Comparison of ENCODE assay signal across 7 mouse cellular contexts in the genomic region with DNA sequence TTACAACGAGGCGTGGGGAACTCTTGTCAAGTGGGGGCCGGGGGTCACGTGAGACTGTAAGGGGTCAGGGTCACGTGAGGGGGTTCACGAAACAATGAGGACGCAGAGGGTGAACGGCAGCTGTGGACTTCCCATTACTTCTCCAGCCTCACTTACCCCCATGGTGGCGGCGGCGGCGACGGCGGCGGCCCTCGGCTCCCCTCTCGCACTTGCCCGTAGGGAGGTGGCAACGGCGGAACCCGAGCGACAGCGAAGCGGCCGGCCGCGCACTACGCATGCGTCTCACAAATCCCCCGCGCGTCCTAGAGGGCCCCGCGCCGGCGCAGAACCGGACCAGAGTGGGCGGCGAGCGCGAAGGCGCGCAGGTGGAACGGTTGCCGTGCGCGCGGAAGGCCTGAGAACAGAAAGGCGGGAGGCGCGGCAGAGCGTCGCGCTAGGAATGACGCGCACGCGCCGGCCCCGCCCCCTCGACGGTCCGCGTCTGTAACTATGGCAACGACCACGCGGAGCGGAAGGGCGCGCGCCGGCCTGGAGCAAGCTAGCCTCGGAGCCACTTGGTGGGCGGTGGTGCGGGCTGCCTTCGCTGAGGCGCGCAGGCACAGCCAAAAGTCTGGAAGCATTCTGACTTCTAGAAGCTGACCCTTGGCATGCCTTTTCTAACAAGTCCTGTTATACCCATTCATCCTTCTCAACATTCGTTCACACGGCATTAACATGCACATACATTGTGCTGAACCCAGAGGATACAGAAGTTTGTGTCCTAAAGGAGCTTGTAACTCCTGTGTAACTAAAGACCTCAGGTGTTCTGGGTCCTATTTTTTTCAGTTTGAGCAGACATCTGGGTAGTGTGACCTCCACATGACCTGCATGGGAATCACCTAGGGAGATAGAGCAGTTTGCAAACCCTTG. TPM values are rescaled to one million over a fixed set of nuclear protein-coding genes. Genes with fewer than 3 reads are reported as not detected.
DNase-seq lines count a peak whose midpoint lies in the region; ATAC-seq and TF ChIP-seq lines count a peak whose summit lies in the region.

Gene Naa40 (minus strand): TSS at position 402 of the 909 bp plus-strand sequence.

- no peaks in the 10 kb centered on the region for H3K27me3 ChIP-seq in intestine, postnatal 0 days (replicated peaks; ENCODE audit: control insufficient read depth, insufficient read depth, low read length)
- H3K27me3 ChIP-seq in midbrain, embryonic 12.5 days, result peaks cover 21% of the 10 kb centered on the region
- H3K27me3 ChIP-seq in small intestine, adult 2 months (ENCODE audit: control insufficient read depth, insufficient read depth, low read length), result no peaks in the 10 kb centered on the region

- no peak for TF ChIP-seq CTCF in intestine, postnatal 0 days (IDR thresholded peaks at IDR 0.05; ENCODE audit: low read depth)
- no peak for TF ChIP-seq CTCF in small intestine, adult 2 months (IDR thresholded peaks at IDR 0.05; ENCODE audit: extremely low read depth, insufficient read length, insufficient replicate concordance, low read depth, low read length)

- no peak for TF ChIP-seq POLR2A in small intestine, adult 2 months (IDR thresholded peaks at IDR 0.05; ENCODE audit: low read depth, low read length)

- WGBS in intestine, postnatal 0 days, result 1% methylated on average over 78 of the region's 80 CpGs
- WGBS in midbrain, embryonic 12.5 days, result under 1% methylated on average over 73 of the region's 80 CpGs
- WGBS in small intestine, adult 2 months, result under 1% methylated on average over 80 of the region's 80 CpGs

- H3K36me3 ChIP-seq in intestine, postnatal 0 days (ENCODE audit: control insufficient read depth, insufficient read depth), result peaks cover 13% of the 10 kb centered on the region
- H3K36me3 ChIP-seq in midbrain, embryonic 12.5 days, result no peaks in the 10 kb centered on the region
- H3K36me3 ChIP-seq in small intestine, adult 2 months (ENCODE audit: control insufficient read depth, insufficient read depth, low read length), result no peaks in the 10 kb centered on the region

- peak within 1 kb of the TSS; percentile 79 for H3K9ac ChIP-seq in intestine, postnatal 0 days (ENCODE audit: low read depth, low read length)
- H3K9ac ChIP-seq in midbrain, embryonic 12.5 days (replicated peaks), result peak within 1 kb of the TSS; percentile 88

- DNase-seq in adrenal gland, adult 8-10 months, result peak; percentile 85
- DNase-seq in embryo, embryonic 9.5 days (ENCODE audit: extremely low spot score), result peak; percentile 93
- no peak for DNase-seq in gonadal fat pad, adult 2 months (ENCODE audit: low read depth)
- DNase-seq in left cerebral cortex, postnatal 4 days, result peak; percentile 96

- peak within 1 kb of the TSS; percentile 85 for H3K4me3 ChIP-seq in intestine, postnatal 0 days (ENCODE audit: low read depth, low read length)
- H3K4me3 ChIP-seq in midbrain, embryonic 12.5 days, result peak within 1 kb of the TSS; percentile 60
- peak within 1 kb of the TSS; percentile 90 for H3K4me3 ChIP-seq in small intestine, adult 2 months (ENCODE audit: low read depth, low read length)

- peak; percentile 97 for ATAC-seq in intestine, postnatal 0 days
- ATAC-seq in midbrain, embryonic 12.5 days (ENCODE audit: low FRiP score, low read depth), result peak; percentile 97

- peak within 1 kb of the TSS; percentile 99 for H3K4me2 ChIP-seq in intestine, postnatal 0 days (replicated peaks; ENCODE audit: low read depth)
- peak within 1 kb of the TSS; percentile 87 for H3K4me2 ChIP-seq in midbrain, embryonic 12.5 days (replicated peaks)

- peak within 1 kb of the TSS; percentile 77 for H3K27ac ChIP-seq in intestine, postnatal 0 days (ENCODE audit: low read depth, low read length)
- H3K27ac ChIP-seq in midbrain, embryonic 12.5 days (replicated peaks), result peak within 1 kb of the TSS; percentile 83
- peak within 1 kb of the TSS; percentile 59 for H3K27ac ChIP-seq in small intestine, adult 2 months (ENCODE audit: insufficient read depth, low read depth, low read length)

- no peaks in the 10 kb centered on the region for H3K4me1 ChIP-seq in intestine, postnatal 0 days (replicated peaks; ENCODE audit: control insufficient read depth, insufficient read depth, low read length)
- H3K4me1 ChIP-seq in midbrain, embryonic 12.5 days, result peaks cover 29% of the 10 kb centered on the region
- H3K4me1 ChIP-seq in small intestine, adult 2 months (ENCODE audit: control insufficient read depth, insufficient read depth, insufficient read length, low read length), result peaks cover 2% of the 10 kb centered on the region; the same call in 1 of the 2 replicates

- intact Hi-C loops in left cerebral cortex, postnatal 4 days (cut with DNase I), result no loop called here

- no peaks in the 10 kb centered on the region for H3K9me3 ChIP-seq in intestine, postnatal 0 days (ENCODE audit: control insufficient read depth)
- no peaks in the 10 kb centered on the region for H3K9me3 ChIP-seq in midbrain, embryonic 12.5 days

RNA-seq across cellular contexts. Expression of gene Naa40, which starts in this region (rescaled TPM):
- total RNA-seq in adrenal gland, adult 8-10 months (2022), result 10 to 100 TPM; 20.9 to 27.4 (median 24.4) TPM
- polyA plus RNA-seq in gonadal fat pad, adult 2 months (2012; rRNA removed), result 29.7 and 35.5 TPM in 2 replicates
- polyA plus RNA-seq in intestine, postnatal 0 days (2015; fragmentation: Nextera tagmentation; extraction: Ambion mirVana), result 18.6 and 19.7 TPM in 2 replicates
- 10 to 100 TPM; 45.6 to 49.9 TPM for total RNA-seq in left cerebral cortex, postnatal 4 days (2021)
- 88.4 and 91.0 TPM in 2 replicates for polyA plus RNA-seq in midbrain, embryonic 12.5 days (2016; fragmentation: Nextera tagmentation; extraction: Ambion mirVana)
- polyA plus RNA-seq in small intestine, adult 2 months (2012; rRNA removed), result 8.2 and 13.1 TPM in 2 replicates
